Mouse (Mus musculus) hindbrain, postnatal 0 days (tissue): ENCODE measurements around the gene Vcp. TPM values are rescaled to one million over a fixed set of nuclear protein-coding genes. Genes with fewer than 3 reads are reported as not detected.
A peak's percentile ranks its signal among the peaks of the same experiment; 100 is the strongest.

Source experiments
- ATAC-seq: fragments of 200-750 bp; cut with Nextera tagmentation; 2 replicates; pipeline ENCODE4 v1.8.0; 2017; ENCODE audit warnings: mild to moderate bottlenecking, moderate TSS enrichment, moderate library complexity
- DNase-seq: peaks from one replicate; pipeline ENCODE4 v3.0.0-alpha.2; 2015; ENCODE audit warnings: low spot score
- H3K27ac ChIP-seq: fragments of 300-500 bp; sonication (generic); 2 replicates; pipeline ENCODE4 v1.5.1; 2014; ENCODE audit warnings: mild to moderate bottlenecking
- H3K27me3 ChIP-seq: fragments of 300-500 bp; sonication (generic); 2 replicates; pipeline ENCODE4 v1.6.1; 2014; ENCODE audit warnings: low read length, mixed read lengths; ENCODE audit not compliant: insufficient read depth
- H3K36me3 ChIP-seq: fragments of 300-500 bp; sonication (generic); 2 replicates; pipeline ENCODE4 v1.6.1; 2014; ENCODE audit warnings: low read length, mixed read lengths; ENCODE audit not compliant: insufficient read depth
- H3K4me1 ChIP-seq: fragments of 300-500 bp; sonication (generic); 2 replicates; pipeline ENCODE4 v1.6.1; 2014; ENCODE audit warnings: antibody characterized with exemption, low read length, mixed read lengths; ENCODE audit not compliant: insufficient read depth
- H3K4me2 ChIP-seq: fragments of 300-500 bp; sonication (generic); 2 replicates; pipeline ENCODE4 v1.6.1; 2014; ENCODE audit warnings: low read depth, mild to moderate bottlenecking, low read length, moderate library complexity, mixed read lengths
- H3K4me3 ChIP-seq: fragments of 300-500 bp; sonication (generic); 2 replicates; pipeline ENCODE4 v1.5.1; 2014; ENCODE audit warnings: low read length
- H3K9ac ChIP-seq: fragments of 300-500 bp; sonication (generic); replicated peaks from 2 replicates; pipeline ENCODE4 v1.6.1; 2014; ENCODE audit warnings: mild to moderate bottlenecking, low read length, moderate library complexity, mixed read lengths
- H3K9me3 ChIP-seq: fragments of 300-500 bp; sonication (generic); 2 replicates; pipeline ENCODE4 v1.6.1; 2016; ENCODE audit warnings: low read length, mixed read lengths
- CTCF ChIP-seq: IDR thresholded peaks from 2 replicates; pipeline ENCODE4 v1.5.1; 2016; ENCODE audit warnings: antibody characterized with exemption, control low read depth, low read depth
- WGBS: fragments of 180-500 bp; shearing (Covaris S2); extraction: QIAGEN DNeasy Blood & Tissue Kit; methylation state at CpG from one replicate; pipeline ENCODE4 v1.1.7; 2014; 5-methylcytosine and 5-hydroxymethylcytosine counted together
- polyA plus RNA-seq: library from polyadenylated mRNA; unstranded; fragments of >200 nt; fragmentation: Nextera tagmentation; extraction: Ambion mirVana; gene quantifications from 2 replicates; pipeline ENCODE4 v1.2.1, GENCODE M21; 2015
- total RNA-seq: library from RNA; depleted of rRNA; stranded (reverse); fragments of >200 nt; gene quantifications from 2 replicates; pipeline ENCODE4 v1.2.3, GENCODE M21; 2014

Gene Vcp
- total and polyA plus RNA-seq, 2 experiments from 2014 or later = 191 to 455 TPM

- WGBS = 59% methylated on average over 4 of the region's 4 CpGs
- Histone ChIP-seq H3K36me3 (peaks cover 17% of the 10 kb centered on the region), H3K4me3 (no peak overlapping the region), H3K4me2 (no peak overlapping the region), H3K4me1 (peaks cover 4% of the 10 kb centered on the region; the same call in 1 of the 2 replicates), H3K9ac (no peak overlapping the region), H3K27ac (no peak overlapping the region), H3K27me3 (no peaks in the 10 kb centered on the region), H3K9me3 (no peaks in the 10 kb centered on the region)
- DNase-seq = no peak
- 0 out of 2 replicates have a peak, but pooled peaks have one; percentile 14 for ATAC-seq
- no peak for TF ChIP-seq CTCF
Measured at GRCm38 (mm10) chr4:42959382-42959781, 40.9 kb downstream of the Vcp start.

GRCm38 (mm10) chr4:42958942-42959341 is 41.4 kb downstream of the Vcp start:
- DNase-seq (no peak), ATAC-seq (no peak)
- no peak overlapping the region for H3K4me3 ChIP-seq
- H3K9ac ChIP-seq = no peak overlapping the region
- no peaks in the 10 kb centered on the region for H3K27me3 ChIP-seq
- 54% methylated on average over 8 of the region's 8 CpGs for WGBS
- no peak overlapping the region for H3K27ac ChIP-seq
- H3K4me2 ChIP-seq = no peak overlapping the region
- no peaks in the 10 kb centered on the region for H3K9me3 ChIP-seq
- H3K4me1 ChIP-seq = peaks cover 5% of the 10 kb centered on the region
- no peak for TF ChIP-seq CTCF
- H3K36me3 ChIP-seq = peaks cover 17% of the 10 kb centered on the region

- H3K4me2 ChIP-seq = no peak overlapping the region
- peaks cover 17% of the 10 kb centered on the region for H3K36me3 ChIP-seq
- no peaks in the 10 kb centered on the region for H3K9me3 ChIP-seq
- H3K27me3 ChIP-seq = no peaks in the 10 kb centered on the region
- DNase-seq = no peak
- no peak overlapping the region for H3K27ac ChIP-seq
- H3K4me1 ChIP-seq = peaks cover 14% of the 10 kb centered on the region
- no peak overlapping the region for H3K9ac ChIP-seq
- H3K4me3 ChIP-seq = no peak overlapping the region
- ATAC-seq = no peak
- TF ChIP-seq CTCF = no peak
- WGBS = 85% methylated on average over 8 of the region's 8 CpGs
Measured at GRCm38 (mm10) chr4:42957979-42958378, 42.3 kb downstream of the Vcp start.

- Histone ChIP-seq H3K36me3 (peaks cover 17% of the 10 kb centered on the region), H3K4me3 (no peak overlapping the region), H3K4me1 (peaks cover 21% of the 10 kb centered on the region), H3K9me3 (no peaks in the 10 kb centered on the region), H3K4me2 (no peak overlapping the region), H3K27ac (no peak overlapping the region), H3K27me3 (no peaks in the 10 kb centered on the region), H3K9ac (no peak overlapping the region)
- no peak for TF ChIP-seq CTCF
- DNase-seq = no peak
- WGBS = 77% methylated on average over 11 of the region's 11 CpGs
- no peak for ATAC-seq
Measured at GRCm38 (mm10) chr4:42957306-42957705, 43.0 kb downstream of the Vcp start.

GRCm38 (mm10) chr4:42956581-42956980 is 43.7 kb downstream of the Vcp start:
- Histone ChIP-seq H3K9ac (no peak overlapping the region), H3K4me2 (no peak overlapping the region), H3K4me3 (no peak overlapping the region), H3K27ac (no peak overlapping the region), H3K36me3 (peaks cover 17% of the 10 kb centered on the region), H3K4me1 (peaks cover 28% of the 10 kb centered on the region), H3K9me3 (no peaks in the 10 kb centered on the region), H3K27me3 (no peaks in the 10 kb centered on the region)
- ATAC-seq = no peak
- no peak for TF ChIP-seq CTCF
- DNase-seq = no peak
- 95% methylated on average over 17 of the region's 17 CpGs for WGBS

- H3K4me3 ChIP-seq = no peak overlapping the region
- H3K9ac ChIP-seq = no peak overlapping the region
- H3K36me3 ChIP-seq = peaks cover 17% of the 10 kb centered on the region
- no peaks in the 10 kb centered on the region for H3K27me3 ChIP-seq
- 0 out of 2 replicates have a peak overlapping the region, but pooled peaks have one; percentile 11 for H3K27ac ChIP-seq
- H3K4me1 ChIP-seq = peaks cover 32% of the 10 kb centered on the region
- DNase-seq (no peak), ATAC-seq (no peak)
- no peaks in the 10 kb centered on the region for H3K9me3 ChIP-seq
- no peak overlapping the region for H3K4me2 ChIP-seq
- WGBS = 96% methylated on average over 3 of the region's 3 CpGs
- TF ChIP-seq CTCF = no peak
Measured at GRCm38 (mm10) chr4:42955200-42955599, 45.1 kb downstream of the Vcp start.

- ATAC-seq = no peak
- DNase-seq = peak; percentile 88
- peak overlapping the region; percentile 71; the same call in 1 of the 2 replicates for H3K27ac ChIP-seq
- H3K27me3 ChIP-seq = no peaks in the 10 kb centered on the region
- H3K4me1 ChIP-seq = peaks cover 33% of the 10 kb centered on the region
- peak; percentile 92 for TF ChIP-seq CTCF
- no peaks in the 10 kb centered on the region for H3K9me3 ChIP-seq
- H3K36me3 ChIP-seq = peaks cover 17% of the 10 kb centered on the region
- peak overlapping the region; percentile 91 for H3K4me2 ChIP-seq
- 4% methylated on average over 10 of the region's 10 CpGs for WGBS
- H3K4me3 ChIP-seq = no peak overlapping the region
- no peak overlapping the region for H3K9ac ChIP-seq
Measured at GRCm38 (mm10) chr4:42954297-42954696, 46.0 kb downstream of the Vcp start.
